Mouse (Mus musculus): ENCODE data around the gene Runx1.

Gene Runx1

DNA sequence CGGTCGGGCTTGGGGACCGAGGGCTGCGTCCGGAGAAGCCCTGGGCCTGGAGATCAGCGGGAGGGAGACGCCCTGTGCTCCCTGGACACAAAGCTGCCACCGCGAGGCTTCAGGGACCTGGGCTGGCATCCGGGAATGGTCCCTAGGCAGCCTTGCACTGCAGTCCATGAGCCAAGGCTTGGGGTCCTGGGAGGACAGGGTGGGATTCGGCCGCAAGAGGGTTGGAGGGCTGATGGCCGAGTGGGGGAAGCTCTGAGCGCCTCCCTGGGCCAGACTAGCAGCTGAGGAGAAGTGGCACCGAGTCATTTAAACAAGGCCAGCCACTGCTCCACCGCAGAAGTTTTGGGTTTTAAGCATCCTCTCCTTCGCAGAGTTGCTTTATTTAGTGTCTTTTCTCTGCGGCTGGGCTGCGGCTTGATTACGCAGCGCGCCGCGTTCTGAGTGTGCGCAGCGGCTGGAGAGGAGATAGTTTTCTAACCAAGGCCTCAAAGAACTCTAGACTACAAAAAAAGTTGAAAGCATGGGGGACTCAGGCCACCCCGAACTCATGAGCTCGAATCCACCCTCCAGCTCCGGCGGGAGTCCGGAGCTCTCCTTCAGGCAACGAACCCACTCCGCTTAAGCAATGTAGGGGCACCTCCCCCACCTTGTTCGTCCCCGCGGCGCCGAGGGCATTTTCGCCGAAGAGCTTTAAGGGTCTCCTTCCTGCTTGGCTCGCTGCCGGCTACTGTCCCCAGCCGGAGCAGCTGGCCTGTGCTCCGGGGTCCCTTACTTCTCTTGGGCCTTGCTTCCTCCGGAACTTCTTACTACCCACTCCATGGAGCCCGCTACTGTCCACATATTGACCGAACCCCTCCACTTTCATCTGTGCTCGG lies 128.0 kb downstream of the Runx1 start:
- DNase-seq: peak; percentile 65

DNA sequence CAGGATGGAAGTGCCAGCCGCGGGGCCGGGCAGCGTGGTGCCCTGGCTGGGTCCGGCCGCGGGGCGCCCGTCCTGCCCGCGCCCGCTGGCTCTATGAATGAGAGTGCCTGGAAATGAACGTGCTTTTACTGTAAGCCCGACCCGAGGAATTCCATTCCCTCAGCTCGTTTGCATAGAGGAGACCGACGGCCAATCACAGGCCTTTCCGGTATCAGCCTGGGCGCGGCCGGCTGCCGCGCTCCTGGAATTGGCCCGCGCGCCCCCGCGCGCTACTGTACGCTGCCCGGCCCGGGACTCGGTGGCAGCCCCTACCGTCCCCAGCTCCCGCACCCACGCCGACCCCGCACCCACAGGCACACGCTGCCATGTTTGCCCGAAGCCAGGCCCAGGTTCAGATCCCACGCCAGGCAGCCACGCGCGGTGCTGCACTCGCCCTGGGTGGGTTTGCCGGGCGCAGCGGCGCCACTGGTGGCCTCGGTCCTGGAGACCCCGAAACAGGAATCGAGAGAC lies 128.7 kb downstream of the Runx1 start:
- peak; percentile 91 for DNase-seq

DNA sequence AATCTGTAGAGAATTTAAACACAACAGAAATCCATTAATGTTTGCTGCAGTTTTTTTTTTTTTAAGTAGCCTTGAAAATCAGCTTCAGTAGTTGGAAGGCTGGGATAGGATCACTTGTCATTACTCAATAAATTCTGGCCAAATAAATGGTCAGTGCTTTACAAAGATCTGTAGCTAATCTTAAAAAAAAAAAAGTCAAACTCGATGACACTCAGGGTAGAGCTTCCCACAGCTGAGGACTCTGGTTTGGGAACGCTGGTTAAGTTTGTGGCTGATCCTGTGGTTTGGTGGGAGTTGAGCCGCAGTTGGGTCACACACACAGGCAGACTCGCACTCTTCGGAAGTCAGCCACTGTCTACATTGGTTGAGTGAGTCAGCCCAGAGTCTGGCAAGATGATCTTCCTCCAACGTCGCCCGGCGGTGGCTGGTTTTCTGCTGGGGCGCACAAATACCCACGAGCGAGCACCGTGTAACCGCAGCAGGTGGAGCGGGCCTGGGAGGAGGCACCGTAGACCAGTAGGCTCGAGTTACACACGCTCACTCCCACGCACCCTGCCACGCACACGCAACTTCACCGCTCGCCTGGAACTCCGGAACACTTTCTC lies 129.4 kb downstream of the Runx1 start:
- peak; percentile 40 for DNase-seq

DNA sequence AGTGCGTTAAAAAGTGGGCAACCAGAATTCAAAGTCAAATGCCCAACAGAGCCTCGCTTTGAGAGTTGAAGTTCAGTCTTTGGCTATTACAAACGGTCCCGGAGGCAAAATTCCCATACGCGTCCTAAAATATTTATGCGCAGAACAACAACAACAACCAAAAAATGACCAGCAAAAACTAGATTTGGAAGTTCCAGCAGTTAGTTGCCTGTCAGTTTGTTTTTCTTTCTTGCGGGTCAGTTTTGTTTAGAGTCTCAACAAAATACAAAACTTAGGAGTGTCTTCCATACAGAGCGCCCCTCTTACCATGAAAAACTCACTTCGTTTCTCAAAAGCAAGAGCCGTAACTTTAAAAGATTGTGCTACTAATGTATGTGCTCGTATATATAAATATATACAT lies 130.0 kb downstream of the Runx1 start:
- no peak for DNase-seq

DNA sequence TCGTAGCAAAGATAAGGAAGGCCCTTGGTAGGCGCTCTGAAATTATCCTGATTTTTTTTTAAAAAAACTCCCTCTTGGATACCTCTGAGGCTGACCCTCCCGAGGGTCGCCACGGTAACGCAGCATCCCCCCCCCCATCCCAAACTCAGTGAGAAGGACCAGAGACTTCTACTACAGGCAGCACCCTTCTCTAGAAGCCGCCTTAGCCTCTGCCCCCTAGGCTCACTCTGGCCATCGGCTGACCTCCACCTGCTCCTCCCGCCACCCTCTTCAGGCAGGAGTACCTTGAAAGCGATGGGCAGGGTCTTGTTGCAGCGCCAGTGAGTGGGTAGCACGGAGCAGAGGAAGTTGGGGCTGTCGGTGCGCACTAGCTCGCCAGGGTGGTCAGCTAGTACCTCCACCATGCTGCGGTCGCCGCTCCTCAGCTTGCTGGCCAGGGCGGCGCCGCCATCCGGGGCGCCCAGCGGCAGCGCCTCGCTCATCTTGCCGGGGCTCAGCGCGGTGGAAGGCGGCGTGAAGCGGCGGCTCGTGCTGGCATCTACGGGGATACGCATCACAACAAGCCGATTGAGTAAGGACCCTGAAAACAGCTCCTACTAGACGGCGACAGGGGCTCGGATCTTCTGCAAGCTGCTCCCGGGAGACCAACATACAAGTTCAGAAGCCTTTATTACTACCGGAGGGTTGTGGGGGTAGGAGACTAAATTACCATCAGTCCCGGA lies 130.6 kb downstream of the Runx1 start:
- peak; percentile 36 for DNase-seq

DNA sequence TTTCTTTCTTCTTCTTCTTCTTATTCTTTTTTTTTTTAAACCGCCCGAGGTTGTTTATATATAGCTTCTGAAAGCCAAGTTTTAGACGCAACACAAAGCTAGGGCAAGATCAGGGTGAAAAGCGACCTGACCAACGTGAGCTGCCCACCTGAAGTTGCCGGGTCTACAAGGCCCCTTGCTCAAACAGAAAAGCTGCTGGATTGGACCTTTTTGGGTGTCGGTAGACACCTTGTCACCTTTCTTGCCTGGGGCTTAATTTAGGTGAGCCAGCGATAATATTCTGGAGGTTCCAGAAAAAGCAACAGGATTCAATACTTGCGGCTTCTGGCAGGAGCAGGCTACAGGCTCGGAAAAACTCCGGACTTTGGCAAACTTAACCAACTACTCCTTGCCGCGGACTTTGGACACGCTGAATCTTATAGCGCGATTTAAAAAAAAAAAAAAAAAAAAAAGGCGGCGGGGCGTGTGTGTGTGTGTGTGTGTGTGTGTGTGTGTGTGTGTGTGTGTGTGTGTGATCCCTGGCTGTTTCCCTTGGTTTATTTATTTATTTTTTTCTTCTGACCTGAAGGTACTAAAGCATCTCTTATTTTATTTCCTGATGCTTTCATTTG lies 131.3 kb downstream of the Runx1 start:
- DNase-seq: no peak

DNA sequence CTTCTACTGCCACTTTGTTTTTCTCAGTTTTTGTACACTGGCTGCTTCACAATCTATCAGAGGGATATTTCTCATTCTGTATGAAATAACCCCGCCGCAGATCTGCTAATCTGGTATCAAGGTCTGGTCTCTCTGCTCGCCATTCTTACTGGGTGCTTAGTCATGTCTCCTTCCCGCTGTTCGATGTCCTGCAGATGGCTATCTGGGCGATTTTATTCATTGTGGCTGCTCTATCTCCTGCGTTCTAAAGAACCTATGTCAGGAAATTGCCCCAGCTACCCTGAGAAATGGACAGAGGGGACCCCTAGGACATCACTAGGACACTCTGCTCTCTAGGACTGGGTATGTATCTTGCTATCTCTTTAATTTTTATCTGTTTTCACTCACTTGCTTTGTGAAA lies 135.2 kb downstream of the Runx1 start:
- no peak for DNase-seq

DNA sequence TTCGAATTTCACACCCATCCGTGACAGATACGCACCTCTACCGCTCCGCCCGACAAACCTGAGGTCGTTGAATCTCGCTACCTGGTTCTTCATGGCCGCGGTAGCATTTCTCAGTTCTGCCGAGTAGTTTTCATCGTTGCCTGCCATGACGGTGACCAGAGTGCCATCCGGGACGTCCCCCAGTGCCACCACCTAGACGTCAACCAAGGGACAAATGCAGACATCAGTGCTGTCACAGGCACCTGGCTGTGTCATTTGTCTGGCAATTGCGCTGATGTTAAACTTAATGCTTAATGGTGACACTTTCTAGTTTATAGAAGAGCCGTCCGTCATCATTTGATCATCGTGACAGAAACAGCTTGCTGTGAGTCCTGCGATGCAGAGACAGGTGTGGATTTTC lies 137.0 kb downstream of the Runx1 start:
- no peak for DNase-seq

DNA sequence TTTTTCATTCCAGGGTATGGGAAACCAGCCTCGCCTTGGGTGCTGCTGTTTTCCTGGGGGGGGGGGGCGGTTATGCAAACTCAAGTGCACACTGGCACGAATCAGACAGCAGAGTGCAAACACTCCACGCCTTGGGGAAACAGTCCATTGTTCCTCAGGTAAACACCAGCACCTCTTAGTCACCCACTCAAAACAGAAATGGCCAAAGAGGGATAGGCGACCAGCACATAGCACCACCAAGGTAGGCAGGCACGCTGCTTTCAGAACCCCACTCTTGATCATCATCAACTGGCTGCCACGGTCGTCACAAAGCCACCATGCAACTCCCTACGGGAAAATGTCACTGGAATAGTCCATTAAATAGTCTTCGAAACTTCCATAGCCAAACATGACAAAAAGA lies 139.0 kb downstream of the Runx1 start:
- DNase-seq: no peak

DNA sequence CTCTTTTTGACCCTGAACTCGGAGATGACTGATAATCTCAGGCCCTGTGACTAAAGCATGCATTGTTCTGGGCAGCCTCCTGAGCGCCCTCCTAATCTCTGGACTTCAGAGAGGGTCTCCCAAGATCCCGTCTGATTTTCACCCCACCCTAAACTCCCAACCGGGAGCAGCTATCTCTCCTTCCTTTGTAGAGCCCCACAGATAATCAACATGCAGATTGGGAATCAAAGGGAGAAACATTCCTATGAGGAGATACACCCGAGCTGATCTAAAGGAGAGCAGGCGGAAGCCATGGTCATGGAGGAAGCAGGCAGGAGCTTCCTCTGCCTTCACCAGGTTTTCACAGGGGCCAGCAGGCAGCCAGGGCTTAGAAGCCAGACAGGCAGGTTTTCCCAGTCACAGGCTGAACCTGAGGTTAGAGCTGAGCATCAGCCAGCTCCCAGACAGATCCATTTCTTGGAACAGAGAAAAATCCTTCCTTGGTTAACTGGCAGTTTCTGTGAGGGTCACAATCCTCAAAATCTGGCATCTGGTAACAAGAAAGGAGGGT lies 140.1 kb downstream of the Runx1 start:
- no peak for DNase-seq

DNA sequence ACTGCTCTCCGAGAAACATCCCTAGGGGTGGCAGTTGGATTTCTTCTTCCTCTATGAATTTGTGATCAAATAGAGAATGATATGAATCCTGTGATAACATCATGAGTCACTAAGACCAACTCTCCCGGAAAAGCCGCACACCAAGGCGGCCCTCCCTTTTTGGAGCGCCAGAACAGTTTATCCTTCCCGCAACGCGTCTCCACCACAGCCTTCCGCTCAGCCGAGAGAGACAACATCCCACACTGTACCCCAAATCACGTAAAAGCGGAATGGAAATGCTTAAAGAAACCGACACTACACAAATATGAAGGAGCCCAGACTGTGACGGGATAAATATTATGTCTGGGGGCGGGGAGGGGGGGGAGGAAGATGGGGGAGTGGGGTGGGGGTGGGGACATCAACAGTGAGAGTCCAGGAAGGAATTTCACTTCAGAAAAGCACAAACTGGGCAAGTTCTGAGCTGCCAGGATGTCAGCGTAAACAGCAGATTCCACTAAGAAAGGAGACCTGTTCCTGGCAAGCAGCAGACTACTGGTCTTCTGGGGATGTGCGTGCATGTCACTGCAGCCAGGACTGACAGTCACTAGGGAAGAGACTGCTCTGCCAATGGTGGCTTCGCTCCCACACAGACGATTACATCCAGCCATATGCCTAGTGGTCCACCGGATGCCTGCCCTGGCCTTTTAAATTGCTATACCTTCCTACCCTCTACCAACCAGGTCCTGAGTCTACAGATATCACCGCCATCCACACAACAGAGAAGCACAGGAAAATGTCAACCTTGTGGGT lies 141.3 kb downstream of the Runx1 start:
- no peak for DNase-seq

DNA sequence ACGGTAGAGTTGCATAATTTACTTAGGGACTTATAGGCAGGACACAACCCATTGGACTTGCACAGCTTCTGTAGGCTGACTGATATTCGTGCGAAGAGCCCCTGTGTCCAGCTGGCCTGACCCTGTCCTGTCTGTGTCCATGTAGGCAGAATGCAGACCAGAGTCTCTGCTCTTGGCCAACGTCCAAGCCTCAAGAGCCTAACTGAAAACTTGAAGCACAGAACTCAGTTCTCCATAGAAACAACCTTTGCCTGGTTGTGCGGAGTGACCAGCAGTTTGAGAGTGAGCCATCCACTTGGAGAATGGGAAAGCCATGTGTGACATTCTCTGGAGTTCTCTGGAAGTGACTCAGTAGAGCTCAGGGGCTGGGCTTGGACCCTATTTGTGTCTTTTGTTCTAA lies 149.3 kb downstream of the Runx1 start:
- no peak for DNase-seq

DNA sequence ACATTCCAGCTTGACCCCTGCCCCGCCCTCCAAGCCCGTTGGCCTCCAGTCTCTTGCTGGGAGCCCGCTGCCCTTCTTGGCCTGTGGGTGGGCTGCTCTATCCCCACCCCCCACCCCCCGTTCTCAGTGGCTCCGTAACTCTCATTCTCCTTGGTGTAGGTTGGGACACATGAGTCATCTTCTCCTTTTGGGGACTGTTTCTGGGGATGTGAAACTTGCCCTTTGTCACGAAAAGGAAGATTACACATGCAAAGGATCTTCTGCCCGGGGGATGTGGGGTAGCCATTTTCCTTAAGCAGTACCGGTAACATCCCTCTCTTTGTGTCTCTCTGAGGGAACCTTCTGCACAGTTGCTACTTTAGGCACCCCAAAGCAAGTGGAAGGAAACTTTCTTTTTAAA lies 150.3 kb downstream of the Runx1 start:
- DNase-seq: no peak

DNA sequence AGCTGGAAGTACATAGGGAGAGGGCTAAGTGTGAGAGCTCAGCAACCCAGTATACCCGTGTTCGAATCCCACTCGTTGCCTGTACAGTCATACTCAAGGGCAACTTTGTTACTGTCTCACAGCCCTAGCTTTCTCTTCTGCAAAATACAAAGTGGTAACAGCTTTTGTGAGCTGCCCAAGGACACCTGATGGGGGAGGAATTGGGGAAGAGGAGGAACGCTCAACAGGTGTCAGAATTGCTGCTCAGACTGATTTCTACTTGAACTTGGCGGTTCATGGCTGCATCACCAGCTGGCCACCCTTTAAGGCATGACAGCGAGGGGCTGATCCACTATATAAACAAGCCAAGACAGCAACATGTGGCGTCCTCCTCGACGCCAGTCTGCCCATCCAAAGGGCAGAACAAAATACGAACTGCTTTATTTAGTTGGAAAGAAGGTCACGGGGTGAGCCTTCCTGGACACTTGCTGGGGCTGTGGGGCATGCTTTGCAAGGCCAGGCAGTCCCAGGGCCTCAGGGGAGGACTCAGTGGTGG lies 151.0 kb downstream of the Runx1 start:
- DNase-seq: no peak

DNA sequence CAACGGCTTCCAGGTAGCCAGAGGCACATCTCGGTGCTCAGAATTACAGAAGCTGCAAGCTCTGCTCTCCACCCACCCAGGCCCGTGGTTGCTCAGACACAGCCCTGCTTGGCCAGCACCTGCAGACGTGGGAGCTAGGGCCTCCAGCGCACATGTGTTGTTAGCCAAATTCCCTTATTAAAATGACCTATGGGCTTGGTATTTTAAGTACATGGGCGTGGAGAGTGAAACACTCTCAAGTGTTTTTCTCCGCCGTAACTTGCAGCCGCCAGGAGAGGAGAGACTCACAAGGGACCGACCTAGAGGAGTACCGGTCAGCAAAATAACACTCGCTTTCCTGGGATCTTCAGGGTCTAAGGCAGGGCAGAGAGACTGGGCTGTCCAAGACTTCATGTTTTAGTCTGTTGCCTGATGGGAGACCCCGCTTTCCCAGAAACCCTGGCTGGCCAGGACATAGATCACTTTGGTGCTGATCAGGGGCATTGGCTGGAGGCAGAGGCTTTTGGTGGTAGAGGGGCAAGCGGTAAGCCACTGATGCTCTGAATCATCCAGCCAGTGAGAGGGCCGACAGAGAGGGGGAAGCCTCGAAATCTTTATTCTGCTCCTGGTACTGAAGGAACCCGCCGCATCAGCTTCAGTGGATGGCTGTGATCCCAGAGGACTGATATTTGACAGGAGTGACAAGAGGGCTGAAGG lies 151.7 kb downstream of the Runx1 start:
- no peak for DNase-seq

DNA sequence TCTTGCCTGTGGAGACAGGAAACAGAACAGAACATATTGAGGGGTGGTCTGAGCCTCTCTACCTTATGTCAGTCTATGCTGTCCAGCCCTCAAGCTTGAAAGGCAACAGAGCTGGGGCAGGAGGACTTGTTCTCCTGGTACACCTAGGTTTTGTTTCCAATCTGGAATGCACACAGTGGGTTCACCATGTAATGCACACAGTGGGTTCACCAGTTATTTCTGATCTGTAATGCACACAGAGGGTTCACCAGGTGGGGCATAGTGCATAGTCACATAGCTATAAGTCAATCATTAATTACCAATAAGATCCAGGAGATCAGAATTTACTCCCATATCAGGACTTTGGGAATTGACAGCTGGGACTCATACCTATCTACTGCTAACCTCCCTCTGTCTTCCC lies 157.1 kb downstream of the Runx1 start:
- DNase-seq: no peak

DNA sequence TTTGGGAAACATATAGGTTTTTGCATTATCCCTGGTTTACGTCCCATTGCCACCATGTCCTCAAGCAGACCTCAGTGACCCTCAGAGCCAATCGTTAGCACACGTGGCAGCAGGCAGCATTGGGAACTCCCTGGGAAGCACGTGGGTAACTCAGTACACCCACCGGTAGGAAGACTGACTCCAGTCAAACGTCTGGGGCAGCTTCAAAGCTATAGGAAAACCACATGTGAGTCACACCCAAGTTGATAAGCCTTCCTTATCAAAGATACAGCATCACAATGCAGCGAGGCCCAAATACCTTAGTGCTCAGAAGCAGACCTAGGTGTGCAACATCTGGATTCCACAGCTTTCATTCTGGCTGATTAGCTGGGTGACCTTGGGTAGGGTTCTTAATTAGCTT lies 164.2 kb downstream of the Runx1 start:
- DNase-seq: no peak

DNA sequence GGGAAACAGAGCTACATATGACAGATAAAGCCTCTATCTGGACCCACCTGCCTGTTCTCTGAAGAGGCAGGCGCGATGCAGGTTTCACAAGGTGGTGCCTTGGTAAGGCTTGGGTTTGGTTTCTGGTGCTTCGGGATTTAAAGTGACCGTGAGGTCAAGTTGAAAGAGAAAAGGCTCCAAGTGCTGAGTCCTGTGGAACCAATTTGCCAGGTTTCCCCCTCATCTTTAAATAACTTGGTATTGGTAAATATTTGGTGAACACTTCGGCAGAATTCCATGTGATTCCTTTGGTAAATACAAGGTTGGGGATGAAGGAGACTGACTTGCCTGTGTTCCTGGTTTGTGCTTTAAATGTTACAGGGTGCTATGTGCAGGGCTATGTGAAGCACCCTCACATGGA lies 169.2 kb downstream of the Runx1 start:
- DNase-seq: no peak

DNA sequence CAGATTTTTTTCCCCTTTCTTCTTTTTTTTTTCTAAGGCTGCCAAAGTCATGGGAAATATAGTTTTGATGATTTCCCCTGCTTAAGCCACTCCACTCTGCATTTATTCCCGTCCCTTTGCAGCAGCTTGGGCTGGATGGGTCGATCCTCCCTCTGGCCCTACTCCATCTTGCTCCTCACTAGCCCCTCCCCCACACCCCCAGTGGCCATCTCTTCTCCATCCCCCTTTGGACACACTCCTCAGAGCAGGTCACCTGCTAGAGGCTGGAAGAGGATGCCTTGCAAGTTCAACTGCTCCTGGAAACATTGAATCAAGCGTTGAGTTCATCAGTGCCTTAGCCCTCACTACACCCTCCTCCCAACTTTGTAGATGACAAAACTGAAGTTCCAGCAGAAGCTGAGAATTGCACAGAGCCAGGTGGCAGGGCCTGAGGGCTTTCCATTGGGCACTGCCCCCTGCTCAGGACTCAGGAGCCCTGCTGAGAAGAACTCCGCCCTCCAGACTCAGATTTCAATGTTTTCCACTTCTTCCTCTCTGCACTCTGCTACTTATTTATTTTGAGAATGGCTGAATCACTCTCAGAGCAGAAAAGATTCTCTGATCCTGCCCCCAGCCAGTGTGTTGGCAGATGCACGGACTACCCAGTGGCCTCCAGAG lies 171.5 kb downstream of the Runx1 start:
- peak; percentile 25 for DNase-seq

DNA sequence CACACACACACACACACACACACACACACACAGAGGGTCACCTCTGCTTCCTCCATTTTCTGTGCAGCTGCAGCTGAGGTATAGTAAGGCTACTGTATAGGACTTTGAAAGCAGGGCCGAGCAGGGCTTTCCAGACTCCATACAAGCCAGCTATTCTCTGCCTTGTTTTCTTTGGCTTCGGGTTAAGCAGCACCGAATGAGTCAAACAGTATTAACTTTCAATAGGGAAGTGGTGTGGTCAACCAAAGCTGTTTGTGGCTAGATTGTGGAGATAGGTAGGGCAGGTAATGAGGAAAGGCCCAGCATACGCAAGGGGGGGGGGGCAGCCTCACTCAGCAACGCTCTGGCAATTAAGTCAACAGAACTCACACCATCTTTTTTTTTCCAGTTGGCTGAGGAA lies 172.1 kb downstream of the Runx1 start:
- DNase-seq: no peak

DNA sequence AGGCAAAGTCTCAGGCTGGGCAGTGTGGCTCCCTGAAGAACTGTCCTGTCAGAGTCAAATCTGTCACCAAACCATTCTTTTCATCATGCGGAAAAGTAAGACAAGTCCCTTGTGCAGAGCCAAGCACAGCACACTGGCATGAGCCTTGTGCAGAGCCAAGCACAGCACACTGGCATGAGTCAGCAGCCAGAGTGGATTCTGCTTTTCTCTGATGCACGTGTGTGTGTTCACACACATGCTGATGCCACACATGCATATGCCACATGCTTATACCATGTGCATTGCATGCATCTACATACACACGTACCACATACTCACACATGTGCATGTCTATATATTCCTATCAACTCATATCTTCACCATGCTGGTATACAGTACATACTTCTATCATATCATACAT lies 174.7 kb downstream of the Runx1 start:
- DNase-seq: no peak
